Mouse (Mus musculus): ENCODE results near the gene Slc18a3. TPM values are rescaled to one million over a fixed set of nuclear protein-coding genes. Genes with fewer than 3 reads are reported as not detected.

Slc18a3 gene
- polyA plus RNA-seq, 1 experiment from 2014 or later: 31.3 TPM

DNA sequence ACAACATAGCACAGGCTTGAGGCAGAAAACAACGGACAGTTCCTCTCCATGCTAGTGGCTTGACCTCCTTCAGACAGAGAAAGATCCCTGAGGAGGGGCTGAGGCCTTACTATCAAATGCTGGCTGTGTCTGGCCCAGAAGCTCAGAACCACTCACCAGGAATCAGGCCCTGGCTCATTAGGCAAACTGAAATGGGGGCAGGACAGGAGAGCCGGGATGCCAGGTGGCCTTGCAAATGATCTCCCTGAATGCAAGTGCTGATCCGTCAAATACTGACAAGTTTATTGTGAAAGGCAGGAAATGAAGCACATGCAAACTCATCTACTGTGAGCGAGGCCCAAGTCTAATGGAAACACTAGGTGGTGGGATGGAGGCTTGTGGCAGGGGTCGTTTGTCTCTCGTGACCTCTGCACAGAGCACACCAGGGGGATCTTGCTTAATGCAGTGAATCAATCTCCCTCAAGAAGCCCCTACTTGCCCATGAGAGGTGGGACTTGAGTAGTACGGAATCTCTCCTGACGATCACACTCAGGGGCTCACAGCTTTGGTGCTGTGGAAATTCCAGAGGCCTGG is 35.5 kb downstream of the Slc18a3 start:
- WGBS: 10% methylated on average over 8 of the region's 8 CpGs
- Histone ChIP-seq H3K4me1 (ENCODE audit: control insufficient read depth, insufficient read depth, low read length) (no peaks in the 10 kb centered on the region), H3K36me3 (ENCODE audit: control insufficient read depth, insufficient read depth, low read length) (no peaks in the 10 kb centered on the region), H3K4me2 (ENCODE audit: low read depth, low read length) (no peak overlapping the region), H3K9me3 (ENCODE audit: control insufficient read depth, low read length) (no peaks in the 10 kb centered on the region), H3K9ac (replicated peaks; ENCODE audit: low read depth, low read length) (no peak overlapping the region), H3K4me3 (ENCODE audit: low read depth, low read length) (no peak overlapping the region), H3K27ac (ENCODE audit: low read depth, low read length) (no peak overlapping the region), H3K27me3 (ENCODE audit: control insufficient read depth, insufficient read depth, low read length) (no peaks in the 10 kb centered on the region)
- no peak for ATAC-seq (ENCODE audit: low read depth)

DNA sequence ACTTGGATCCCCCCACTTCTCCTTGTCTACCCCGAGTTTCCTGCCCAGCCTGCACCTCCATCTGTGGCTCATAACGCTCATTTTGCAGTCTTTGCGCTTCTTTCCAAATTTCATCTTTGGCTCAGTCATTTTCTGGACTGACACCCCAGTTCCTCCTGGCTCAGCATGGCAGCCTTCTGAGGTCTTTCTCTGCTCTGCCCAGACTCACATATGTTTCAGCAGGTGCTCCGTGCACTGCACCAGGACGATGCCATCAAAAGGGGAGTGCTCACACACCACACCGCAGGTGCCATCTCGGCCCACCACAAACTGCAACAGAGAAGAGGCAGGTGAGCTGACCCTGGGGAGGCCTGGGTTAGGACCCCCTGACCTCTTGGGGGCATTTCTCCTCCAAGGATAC is 40.7 kb downstream of the Slc18a3 start:
- H3K27me3 ChIP-seq (ENCODE audit: control insufficient read depth, insufficient read depth, low read length): no peaks in the 10 kb centered on the region
- H3K4me2 ChIP-seq (ENCODE audit: low read depth, low read length): no peak overlapping the region
- WGBS: 92% methylated on average over 7 of the region's 7 CpGs

DNA sequence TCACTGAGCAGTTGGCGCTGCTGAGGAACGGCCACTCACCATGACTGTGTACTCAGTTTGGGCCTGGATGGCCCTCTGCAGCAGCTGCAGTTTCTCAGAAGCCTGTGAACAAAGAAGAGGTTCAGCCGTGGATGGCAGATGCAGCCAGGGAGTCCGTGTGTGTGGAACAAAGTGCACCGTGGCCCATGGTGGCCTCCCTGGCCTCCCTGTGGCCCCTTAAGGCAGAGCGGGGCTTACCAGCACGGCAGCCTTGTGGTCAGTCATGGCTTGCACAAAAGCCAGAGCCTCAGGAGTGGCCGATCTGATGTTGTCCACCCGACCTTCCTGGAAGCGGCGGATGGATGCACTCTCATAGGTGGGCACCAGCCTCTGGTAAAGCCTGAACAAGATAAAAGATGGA is 45.9 kb downstream of the Slc18a3 start:
- ATAC-seq (ENCODE audit: low read depth): no peak
- no peaks in the 10 kb centered on the region for H3K9me3 ChIP-seq (ENCODE audit: control insufficient read depth, low read length)
- 75% methylated on average over 11 of the region's 11 CpGs for WGBS
- H3K36me3 ChIP-seq (ENCODE audit: control insufficient read depth, insufficient read depth, low read length): no peaks in the 10 kb centered on the region
- H3K4me1 ChIP-seq (ENCODE audit: control insufficient read depth, insufficient read depth, low read length): no peaks in the 10 kb centered on the region
- no peak overlapping the region for H3K27ac ChIP-seq (ENCODE audit: low read depth, low read length)
- H3K4me3 ChIP-seq (ENCODE audit: low read depth, low read length): no peak overlapping the region
- H3K27me3 ChIP-seq (ENCODE audit: control insufficient read depth, insufficient read depth, low read length): no peaks in the 10 kb centered on the region
- H3K9ac ChIP-seq (replicated peaks; ENCODE audit: low read depth, low read length): no peak overlapping the region
- no peak overlapping the region for H3K4me2 ChIP-seq (ENCODE audit: low read depth, low read length)

More for the DNA sequence above, 40.7 kb downstream of the Slc18a3 start:
- Histone ChIP-seq H3K36me3 (ENCODE audit: control insufficient read depth, insufficient read depth, low read length) (no peaks in the 10 kb centered on the region), H3K9me3 (ENCODE audit: control insufficient read depth, low read length) (no peaks in the 10 kb centered on the region), H3K9ac (replicated peaks; ENCODE audit: low read depth, low read length) (no peak overlapping the region), H3K4me1 (ENCODE audit: control insufficient read depth, insufficient read depth, low read length) (no peaks in the 10 kb centered on the region), H3K27ac (ENCODE audit: low read depth, low read length) (no peak overlapping the region), H3K4me3 (ENCODE audit: low read depth, low read length) (no peak overlapping the region)
- ATAC-seq (ENCODE audit: low read depth): no peak

Other genes starting within 250 kb of the Slc18a3 start
- gene Ogdhl, start 142.8 kb downstream of the Slc18a3 start, polyA plus RNA-seq (2014; fragmentation: Nextera tagmentation; extraction: Ambion mirVana): 16.9 and 17.2 TPM in 2 replicates
- gene 1700024G13Rik, start 76.5 kb downstream of the Slc18a3 start, polyA plus RNA-seq (2014; fragmentation: Nextera tagmentation; extraction: Ambion mirVana): not detected in 2 replicates
- gene Chat, start 1.1 kb upstream of the Slc18a3 start, polyA plus RNA-seq (2014; fragmentation: Nextera tagmentation; extraction: Ambion mirVana): 4.0 and 4.3 TPM in 2 replicates
- 23.3 and 25.1 TPM in 2 replicates for gene Ercc6, start 48.7 kb upstream of the Slc18a3 start, polyA plus RNA-seq (2014; fragmentation: Nextera tagmentation; extraction: Ambion mirVana)
- 110 and 123 TPM in 2 replicates for gene Prrxl1, start 134.6 kb upstream of the Slc18a3 start, polyA plus RNA-seq (2014; fragmentation: Nextera tagmentation; extraction: Ambion mirVana)
- 0.21 and 0.26 TPM in 2 replicates for gene 3425401B19Rik, start 220.4 kb upstream of the Slc18a3 start, polyA plus RNA-seq (2014; fragmentation: Nextera tagmentation; extraction: Ambion mirVana)